Mouse (Mus musculus): Measurements from ENCODE around the gene Ppp1r9b.

GRCm38 (mm10) chr11:95041139-95041609 lies 50.3 kb downstream of the Ppp1r9b start, which contains the start of gene Pdk2:
- TF ChIP-seq CTCF (IDR thresholded peaks at IDR 0.05; ENCODE audit: borderline replicate concordance, insufficient read depth, low read length) (no peak), POLR2A (IDR thresholded peaks at IDR 0.05; ENCODE audit: low read depth, low read length) (peak; percentile 62)

All from embryonic fibroblast, embryonic 13.5 days (primary cell).